Mouse (Mus musculus): ENCODE data around the gene Gm37240.

DNA sequence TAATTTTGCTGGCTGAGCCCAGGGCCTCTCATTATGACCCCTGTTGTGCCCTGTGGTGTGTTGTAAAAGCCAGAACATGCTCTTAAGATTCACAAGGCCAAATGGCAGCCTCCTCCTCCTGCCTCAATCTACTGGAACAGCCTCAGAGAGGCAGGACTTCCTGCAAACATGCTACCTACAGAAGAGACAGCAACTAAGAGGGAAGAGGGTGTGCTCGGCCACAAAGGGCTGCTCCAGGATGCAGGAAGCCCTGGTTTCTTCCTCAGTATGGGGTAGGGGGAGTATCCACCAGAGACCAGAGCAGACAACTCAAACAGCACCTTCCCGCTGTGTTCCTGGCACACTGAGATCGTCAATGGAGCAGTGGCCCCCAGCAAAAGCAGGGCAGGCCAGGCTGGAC, 1426.8 kb downstream of the Gm37240 start:
- no peak for TF ChIP-seq CTCF (IDR thresholded peaks at IDR 0.05; ENCODE audit: borderline replicate concordance, insufficient read depth, low read depth, low read length)
- TF ChIP-seq POLR2A (IDR thresholded peaks at IDR 0.05; ENCODE audit: borderline replicate concordance, insufficient read depth, low read length) = no peak
